Mouse (Mus musculus) olfactory bulb, adult 2 months (tissue): ENCODE data around the gene Camkmt.

Source experiments
- CTCF ChIP-seq: fragments of 200-500 bp; IDR thresholded peaks from 2 replicates; pipeline ENCODE4 v1.5.1; 2012; ENCODE audit warnings: low read depth, mild to moderate bottlenecking, low read length, moderate library complexity; ENCODE audit not compliant: insufficient read depth
- POLR2A ChIP-seq: fragments of 200-500 bp; IDR thresholded peaks from 2 replicates; pipeline ENCODE4 v1.6.1; 2012; ENCODE audit warnings: mild to moderate bottlenecking, low read depth, low read length, moderate library complexity; ENCODE audit not compliant: insufficient read depth

- TF ChIP-seq POLR2A (no peak), CTCF (no peak)
Measured at GRCm38 (mm10) chr17:85086501-85086900, 3.9 kb upstream of the Camkmt start.
